Comparison of ENCODE assay signal across 22 mouse cellular contexts in the genomic region with DNA sequence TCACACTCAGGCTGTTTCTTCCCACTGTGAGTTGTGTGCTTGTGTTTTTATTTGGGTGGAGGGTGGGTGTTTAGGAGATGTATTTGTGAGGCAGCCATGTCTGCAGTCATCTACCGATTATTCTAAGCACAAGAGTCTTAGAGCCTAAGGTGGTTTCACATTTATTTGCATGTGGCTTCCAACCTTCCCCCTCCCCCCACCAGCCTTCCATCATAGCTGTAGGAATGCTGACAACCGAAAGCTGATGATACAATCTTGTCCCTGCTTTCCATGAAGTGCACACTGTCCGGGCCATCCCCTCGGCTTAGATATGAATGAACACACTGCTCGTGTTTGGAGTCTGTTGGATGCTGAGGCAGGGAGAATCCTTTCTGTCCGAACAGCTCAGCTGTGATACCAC. TPM values are rescaled to one million over a fixed set of nuclear protein-coding genes. Genes with fewer than 3 reads are reported as not detected.
DNase-seq lines count a peak whose midpoint lies in the region; ATAC-seq and TF ChIP-seq lines count a peak whose summit lies in the region.
"Had no signal": no experiment of that assay in that cellular context is flagged by ENCODE, and none has a peak within 500 bp of the region (broad histone marks: within the 10 kb centered on the region; RNA-seq: fewer than 3 reads in every experiment).

No protein-coding gene starts in this region.

- peak overlapping the region in 1 of 3 experiments; percentile 15 for H3K4me3 ChIP-seq in CH12.LX (replicated peaks in 1 of 3; ENCODE audit: low read depth in 2 of 3, low read length in 2 of 3, poor library complexity in 1 of 3)
- H3K4me3 ChIP-seq in macrophage (ENCODE audit: inconsistent target), result no peak overlapping the region
- H3K4me3 ChIP-seq in kidney, embryonic 14.5 days (ENCODE audit: low read length), result no peak overlapping the region
- H3K4me3 ChIP-seq: embryonic facial prominence, embryonic 12.5 days; forebrain, embryonic 15.5 days; heart, adult 2 months; heart, embryonic 15.5 days; hindbrain, embryonic 13.5 days had no signal

- no peaks in the 10 kb centered on the region for H3K27me3 ChIP-seq in CH12.LX (replicated peaks)
- H3K27me3 ChIP-seq in kidney, embryonic 14.5 days (ENCODE audit: control insufficient read depth, insufficient read depth, low read length), result no peaks in the 10 kb centered on the region; the same call in 1 of the 2 replicates
- H3K27me3 ChIP-seq: embryonic facial prominence, embryonic 12.5 days; forebrain, embryonic 15.5 days; heart, embryonic 15.5 days; hindbrain, embryonic 13.5 days had no signal

- H3K36me3 ChIP-seq in CH12.LX (replicated peaks in 1 of 2; ENCODE audit: control insufficient read depth in 1 of 2, insufficient read depth in 1 of 2, low read length in 1 of 2) (peaks cover 4 to 10% of the 10 kb centered on the region in 2 experiments), macrophage (ENCODE audit: inconsistent target) (no peaks in the 10 kb centered on the region; the same call in 1 of the 2 replicates)
- no peaks in the 10 kb centered on the region for H3K36me3 ChIP-seq in kidney, embryonic 14.5 days (ENCODE audit: control insufficient read depth, insufficient read depth, low read length)
- H3K36me3 ChIP-seq: embryonic facial prominence, embryonic 12.5 days; forebrain, embryonic 15.5 days; G1E; heart, embryonic 15.5 days; hindbrain, embryonic 13.5 days had no signal

- in situ Hi-C loops in CH12.LX (cut with MboI; ENCODE audit: low pct_ligation_motif_present, low pct_unique_long_range_greater_than_20kb, low sequenced_read_pairs), result no loop called here

- TF ChIP-seq POLR2A in CH12.LX (IDR thresholded peaks at IDR 0.05; ENCODE audit: low read depth, low read length), result no peak

- H3K9me3 ChIP-seq in CH12.LX (replicated peaks; ENCODE audit: low read length), result no peaks in the 10 kb centered on the region
- no peaks in the 10 kb centered on the region for H3K9me3 ChIP-seq in kidney, embryonic 14.5 days (ENCODE audit: control insufficient read depth, low read length)
- H3K9me3 ChIP-seq: embryonic facial prominence, embryonic 12.5 days; forebrain, embryonic 15.5 days; G1E; heart, embryonic 15.5 days; hindbrain, embryonic 13.5 days had no signal

- TF ChIP-seq CTCF in CH12.LX (conservative IDR thresholded peaks at IDR 0.05 in 1 of 2, IDR thresholded peaks at IDR 0.05 in 1 of 2; ENCODE audit: low read depth in 2 of 2, low read length in 2 of 2), result no peak

- peaks cover 58% of the 10 kb centered on the region for H3K79me2 ChIP-seq in CH12.LX (replicated peaks; ENCODE audit: control insufficient read depth, extremely low read depth, insufficient read depth, poor library complexity, severe bottlenecking)
- peaks cover 100% of the 10 kb centered on the region for H3K79me2 ChIP-seq in macrophage (ENCODE audit: inconsistent target)

- 88% methylated on average over 6 of the region's 6 CpGs for WGBS in macrophage (ENCODE audit: missing documents)
- 84% methylated on average over 6 of the region's 6 CpGs for WGBS in kidney, embryonic 14.5 days

- peak overlapping the region; percentile 41 for H3K4me2 ChIP-seq in CH12.LX (ENCODE audit: insufficient read depth, low read depth, poor library complexity, severe bottlenecking)
- no peak overlapping the region for H3K4me2 ChIP-seq in kidney, embryonic 14.5 days (replicated peaks; ENCODE audit: low read depth, low read length)
- H3K4me2 ChIP-seq: embryonic facial prominence, embryonic 12.5 days; forebrain, embryonic 15.5 days; heart, embryonic 11.5 days; heart, embryonic 15.5 days; hindbrain, embryonic 13.5 days had no signal

- DNase-seq in A20 (ENCODE audit: low read depth, low spot score), result peak; percentile 50
- peak; percentile 82 for DNase-seq in CH12.LX (ENCODE audit: extremely low read depth)
- DNase-seq in R1 (ENCODE audit: low read depth, low spot score), result peak; percentile 61
- no peak for DNase-seq in gastrocnemius, postnatal 4 days (ENCODE audit: low spot score in 2 of 2)
- DNase-seq in layer of hippocampus, adult 18-20 months (ENCODE audit: low spot score in 2 of 2), result no peak
- DNase-seq: adrenal gland, postnatal 14 days; cerebellum, adult 2 months; cerebellum, postnatal 14 days; gastrocnemius, postnatal 36 days; heart, adult 2 months; heart, postnatal 14 days had no signal

- H3K27ac ChIP-seq in CH12.LX (ENCODE audit: insufficient read depth, low read depth) (peak overlapping the region; percentile 94), macrophage (peak overlapping the region; percentile 95)
- no peak overlapping the region for H3K27ac ChIP-seq in kidney, embryonic 14.5 days (ENCODE audit: low read depth, low read length)
- H3K27ac ChIP-seq: embryonic facial prominence, embryonic 12.5 days; forebrain, embryonic 15.5 days; heart, adult 2 months; heart, embryonic 15.5 days; hindbrain, embryonic 13.5 days; hindbrain, postnatal 0 days had no signal

- TF ChIP-seq EP300 in CH12.LX (IDR thresholded peaks at IDR 0.05; ENCODE audit: low read length), result peak; percentile 83

- H3K9ac ChIP-seq in CH12.LX (ENCODE audit: insufficient read depth, low read depth), result peak overlapping the region; percentile 74
- H3K9ac ChIP-seq in kidney, embryonic 14.5 days (ENCODE audit: low read depth, low read length), result no peak overlapping the region
- H3K9ac ChIP-seq: embryonic facial prominence, embryonic 12.5 days; forebrain, embryonic 15.5 days; heart, embryonic 15.5 days; hindbrain, embryonic 13.5 days had no signal

- dilution Hi-C loops in CH12.LX (cut with MboI; ENCODE audit: extremely low pct_ligation_motif_present, extremely low pct_unique_long_range_greater_than_20kb, low sequenced_read_pairs), result no loop called here

- ATAC-seq in kidney, embryonic 14.5 days (ENCODE audit: low FRiP score, low TSS enrichment), result no peak
- ATAC-seq: activated CD4-positive, CD25-positive, alpha-beta regulatory T cell, adult 4 months; CD4-positive, CD25-positive, alpha-beta regulatory T cell, adult 4 months; forebrain, embryonic 15.5 days; hindbrain, postnatal 0 days had no signal

- H3K4me1 ChIP-seq in CH12.LX (ENCODE audit: control insufficient read depth in 1 of 2, insufficient read depth in 2 of 2), result peaks cover 9 to 86% of the 10 kb centered on the region in 2 experiments
- no peaks in the 10 kb centered on the region for H3K4me1 ChIP-seq in kidney, embryonic 14.5 days (ENCODE audit: control insufficient read depth, insufficient read depth, low read length)
- H3K4me1 ChIP-seq: embryonic facial prominence, embryonic 12.5 days; heart, embryonic 15.5 days had no signal

- TF ChIP-seq RAD21 in CH12.LX (IDR thresholded peaks at IDR 0.05; ENCODE audit: low read depth, low read length), result no peak

TF ChIP-seq in CH12.LX, 34 proteins besides CTCF, POLR2A, EP300 and RAD21 (continues in another document):
- TF ChIP-seq USF2 (conservative IDR thresholded peaks at IDR 0.05; ENCODE audit: low read depth, low read length) (no peak), UBTF (IDR thresholded peaks at IDR 0.05; ENCODE audit: low read depth, low read length) (no peak), JUND (conservative IDR thresholded peaks at IDR 0.05; ENCODE audit: low read depth, low read length) (0 out of 2 replicates have a peak, but pooled peaks have one; percentile 38), KAT2A (IDR thresholded peaks at IDR 0.05; ENCODE audit: insufficient replicate concordance, low read length) (0 out of 2 replicates have a peak, but pooled peaks have one; percentile 24), BHLHE40 (IDR thresholded peaks at IDR 0.05; ENCODE audit: low read depth, low read length) (peak; percentile 77), MAX (IDR thresholded peaks at IDR 0.05; ENCODE audit: low read length) (peak; percentile 61; the same call in 1 of the 2 replicates), TBP (conservative IDR thresholded peaks at IDR 0.05; ENCODE audit: low read depth, low read length) (peak; percentile 41; the same call in 1 of the 2 replicates), MAFK (IDR thresholded peaks at IDR 0.05; ENCODE audit: insufficient replicate concordance, low read length) (peak; percentile 77), HCFC1 (IDR thresholded peaks at IDR 0.05; ENCODE audit: low read depth, low read length) (no peak; the same call in 1 of the 2 replicates), TCF12 (IDR thresholded peaks at IDR 0.05; ENCODE audit: low read depth, low read length) (peak; percentile 86), CHD2 (IDR thresholded peaks at IDR 0.05; ENCODE audit: low read length) (peak; percentile 91), E2F4 (IDR thresholded peaks at IDR 0.05; ENCODE audit: insufficient replicate concordance, low read depth, low read length) (no peak), ZMIZ1 (IDR thresholded peaks at IDR 0.05; ENCODE audit: low read depth, low read length) (peak; percentile 28; the same call in 1 of the 2 replicates), GABPA (IDR thresholded peaks at IDR 0.05; ENCODE audit: insufficient replicate concordance, low read depth, low read length) (no peak), RCOR1 (conservative IDR thresholded peaks at IDR 0.05; ENCODE audit: low read depth, low read length) (peak; percentile 88), NRF1 (IDR thresholded peaks at IDR 0.05; ENCODE audit: low read depth, low read length) (peak; percentile 12; the same call in 1 of the 2 replicates), MAZ (IDR thresholded peaks at IDR 0.05; ENCODE audit: low read depth, low read length) (peak; percentile 69; the same call in 1 of the 2 replicates), SIN3A (IDR thresholded peaks at IDR 0.05; ENCODE audit: low read length) (peak; percentile 52; the same call in 1 of the 2 replicates), ETS1 (conservative IDR thresholded peaks at IDR 0.05; ENCODE audit: low read depth, low read length) (peak; percentile 91), IRF4 (IDR thresholded peaks at IDR 0.05; ENCODE audit: low read depth, low read length) (peak; percentile 90), MYC (IDR thresholded peaks at IDR 0.05; ENCODE audit: low read depth, low read length) (peak; percentile 65), MEF2A (IDR thresholded peaks at IDR 0.05; ENCODE audit: borderline replicate concordance, low read depth, low read length) (peak; percentile 88), SMC3 (IDR thresholded peaks at IDR 0.05; ENCODE audit: low read depth, low read length) (peak; percentile 3; the same call in 1 of the 2 replicates)

RNA-seq across cellular contexts. Expression of a gene that starts 28.8 kb away (rescaled TPM):
- total RNA-seq in CH12.LX (2012; rRNA removed) (20.7 and 21.8 TPM in 2 replicates), CH12.LX (2014; rRNA removed) (12.0 and 13.2 TPM in 2 replicates)
- polyA plus RNA-seq in CH12.LX (2012; ENCODE audit: insufficient read length, low read depth) (32.7 and 38.9 TPM in 2 replicates), macrophage (2018) (46.6 to 51.5 TPM (median 46.7 TPM) in 3 replicates)
- 100 to 1,000 TPM; 203 to 938 (median 276) TPM for total RNA-seq in macrophage (2018; cell fraction: chromatin; rRNA removed)
- total RNA-seq in macrophage (2018; cell fraction: cytosol; rRNA removed), result 100 to 1,000 TPM in 8 of 26 experiments, 10 to 100 TPM in 18; 80.4 to 132 (median 93.2) TPM
- 100 to 1,000 TPM; 134 to 711 (median 191) TPM for total RNA-seq in macrophage (2018; cell fraction: nucleus; rRNA removed)
- total RNA-seq in gastrocnemius, postnatal 4 days (2021), result 10 to 100 TPM; 28.4 to 30.5 TPM
- total RNA-seq in layer of hippocampus, adult 18-20 months (2021), result 10 to 100 TPM; 20.8 to 23.0 TPM
- polyA plus RNA-seq in kidney, embryonic 14.5 days (2014; fragmentation: Nextera tagmentation; extraction: Ambion mirVana), result 7.5 and 14.4 TPM in 2 replicates

Comparison
In these comparisons a context has a peak if more than half of its experiments do, and no peak if none do; other contexts are left out.
1. DNase-seq: peak in A20 (single experiment), CH12.LX (single experiment) and R1 (single experiment); none in gastrocnemius, postnatal 4 days (0 of 2) and layer of hippocampus, adult 18-20 months (0 of 2).